Mouse (Mus musculus): ENCODE measurements at regions not wholly inside any gene's neighbourhood (a gene's known extent, or its start where the extent isn't known, plus 50 kb on each side); places are given as distances from the start of the nearest gene placed in this dataset.

GRCm38 (mm10) chr17:48870443-48870842 is 61.7 kb upstream of the Lrfn2 start:
- H3K27ac ChIP-seq (ENCODE audit: insufficient read depth, low read depth, low read length) = no peak overlapping the region
- H3K4me3 ChIP-seq (ENCODE audit: insufficient read depth, low read depth, low read length) = no peak overlapping the region
- 69% methylated on average over 6 of the region's 6 CpGs for WGBS
- no peak for TF ChIP-seq POLR2A (IDR thresholded peaks at IDR 0.05; ENCODE audit: insufficient read depth, low read depth, low read length)
- TF ChIP-seq CTCF (IDR thresholded peaks at IDR 0.05; ENCODE audit: insufficient read depth, low read depth, low read length) = no peak
- H3K4me1 ChIP-seq (ENCODE audit: control insufficient read depth, insufficient read depth, low read length) = no peaks in the 10 kb centered on the region

- Histone ChIP-seq H3K27ac (ENCODE audit: insufficient read depth, low read depth, low read length) (no peak overlapping the region), H3K4me1 (ENCODE audit: control insufficient read depth, insufficient read depth, low read length) (no peaks in the 10 kb centered on the region), H3K4me3 (ENCODE audit: insufficient read depth, low read depth, low read length) (no peak overlapping the region)
- TF ChIP-seq CTCF (IDR thresholded peaks at IDR 0.05; ENCODE audit: insufficient read depth, low read depth, low read length) (no peak), POLR2A (IDR thresholded peaks at IDR 0.05; ENCODE audit: insufficient read depth, low read depth, low read length) (no peak)
- 85% methylated on average over 8 of the region's 8 CpGs for WGBS
Measured at GRCm38 (mm10) chr17:48877505-48877904, 54.7 kb upstream of the Lrfn2 start.

GRCm38 (mm10) chr17:48880590-48880989 is 51.6 kb upstream of the Lrfn2 start:
- H3K4me3 ChIP-seq (ENCODE audit: insufficient read depth, low read depth, low read length) = no peak overlapping the region
- 93% methylated on average over 3 of the region's 3 CpGs for WGBS
- no peak overlapping the region for H3K27ac ChIP-seq (ENCODE audit: insufficient read depth, low read depth, low read length)
- H3K4me1 ChIP-seq (ENCODE audit: control insufficient read depth, insufficient read depth, low read length) = no peaks in the 10 kb centered on the region
- TF ChIP-seq CTCF (IDR thresholded peaks at IDR 0.05; ENCODE audit: insufficient read depth, low read depth, low read length) (no peak), POLR2A (IDR thresholded peaks at IDR 0.05; ENCODE audit: insufficient read depth, low read depth, low read length) (no peak)

GRCm38 (mm10) chr17:48881946-48882345 is 50.2 kb upstream of the Lrfn2 start:
- TF ChIP-seq CTCF (IDR thresholded peaks at IDR 0.05; ENCODE audit: insufficient read depth, low read depth, low read length) = no peak
- no peak for TF ChIP-seq POLR2A (IDR thresholded peaks at IDR 0.05; ENCODE audit: insufficient read depth, low read depth, low read length)
- H3K4me1 ChIP-seq (ENCODE audit: control insufficient read depth, insufficient read depth, low read length) = no peaks in the 10 kb centered on the region
- no peak overlapping the region for H3K4me3 ChIP-seq (ENCODE audit: insufficient read depth, low read depth, low read length)
- WGBS = 69% methylated on average over 5 of the region's 5 CpGs
- H3K27ac ChIP-seq (ENCODE audit: insufficient read depth, low read depth, low read length) = no peak overlapping the region
